Mouse (Mus musculus) thymus, postnatal 10 days (tissue): Measurements from ENCODE around the gene Nkapd1.

Source experiments
- DNase-seq, 2 experiments: peaks; one replicate each; pipeline ENCODE4 v3.0.0; 2021; ENCODE audit warnings: low spot score in 2 of 2

Gene Nkapd1

GRCm38 (mm10) chr9:50602055-50602845 lies 15.0 kb downstream of the Nkapd1 start:
- DNase-seq = no peak

GRCm38 (mm10) chr9:50601536-50601935 lies 15.7 kb downstream of the Nkapd1 start:
- no peak for DNase-seq

DNA sequence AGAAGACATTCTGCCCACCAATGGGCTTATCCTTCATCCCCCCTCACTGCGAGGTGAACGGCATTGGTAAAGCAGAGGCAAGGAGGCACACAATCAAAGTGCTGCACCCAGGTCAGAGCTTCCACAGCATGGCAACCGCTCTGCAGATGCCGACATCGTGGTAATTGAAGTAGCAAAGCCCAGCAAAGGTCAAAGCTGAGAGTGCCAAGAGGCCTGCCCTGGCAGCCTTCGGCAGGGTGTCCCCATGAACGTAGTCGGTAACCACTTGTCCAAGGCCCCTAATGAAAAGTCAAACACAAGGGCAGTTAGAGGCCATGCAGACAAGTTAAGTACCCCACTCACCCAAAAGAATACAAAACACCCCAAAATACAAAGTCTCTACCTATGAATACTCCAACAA lies 20.3 kb downstream of the Nkapd1 start:
- no peak for DNase-seq

DNA sequence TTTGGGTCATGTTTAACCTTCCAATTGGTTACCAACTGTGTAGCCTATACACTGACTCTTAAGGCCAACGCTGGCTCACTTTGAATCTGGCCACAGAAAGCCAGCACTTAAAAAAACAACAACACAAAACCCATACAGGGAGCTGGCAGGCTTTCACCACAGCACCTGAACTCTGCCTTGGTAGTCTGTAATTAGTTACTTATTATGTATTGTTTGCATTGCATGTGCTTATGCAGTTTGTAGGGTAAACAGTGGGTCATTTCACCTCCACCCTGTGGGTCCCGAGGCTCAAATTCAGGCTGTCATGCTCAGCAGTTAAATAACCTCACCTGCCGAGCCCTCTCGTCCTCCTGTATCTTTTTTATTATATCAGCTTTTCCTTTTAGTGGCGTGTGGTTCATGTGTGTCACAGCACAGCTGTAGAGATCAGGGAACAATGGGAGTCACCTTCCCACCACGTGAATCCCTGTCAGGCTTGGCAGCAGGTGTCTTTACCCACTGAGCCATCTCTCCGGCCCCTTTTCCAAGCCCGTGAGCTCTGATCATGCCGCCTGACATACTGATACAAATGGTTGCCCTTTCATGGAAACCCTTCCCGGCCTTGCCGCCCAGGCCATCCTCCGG lies 22.4 kb downstream of the Nkapd1 start:
- DNase-seq = no peak

GRCm38 (mm10) chr9:50593544-50593943 lies 23.7 kb downstream of the Nkapd1 start:
- peak in 1 of 2 experiments; percentile 49 for DNase-seq

- no peak for DNase-seq
Measured at GRCm38 (mm10) chr9:50592955-50593354, 24.3 kb downstream of the Nkapd1 start.

- no peak for DNase-seq
Measured at GRCm38 (mm10) chr9:50590856-50591518, 26.3 kb downstream of the Nkapd1 start.

GRCm38 (mm10) chr9:50586955-50587354 lies 30.3 kb downstream of the Nkapd1 start:
- DNase-seq = no peak

- no peak for DNase-seq
Measured at GRCm38 (mm10) chr9:50585145-50585818, 32.0 kb downstream of the Nkapd1 start.

DNA sequence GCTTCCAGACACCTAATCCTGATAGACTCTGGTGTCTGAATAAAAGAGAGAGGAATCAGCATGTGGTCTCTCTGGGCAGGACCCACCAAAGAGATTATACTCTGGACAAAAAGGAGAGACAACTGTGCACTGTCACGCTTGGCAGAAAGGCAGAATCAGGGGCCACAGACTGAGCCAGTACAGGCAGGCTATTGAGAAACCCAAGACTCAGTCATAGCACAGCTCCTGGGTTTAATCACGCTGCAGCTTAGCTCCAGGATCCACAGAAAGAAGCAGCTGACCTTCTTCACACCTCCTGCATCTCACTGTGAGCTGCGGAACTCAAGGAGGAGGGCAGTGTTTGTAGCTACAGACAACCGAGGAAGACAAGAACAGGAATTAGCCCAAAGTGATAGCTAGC lies 36.9 kb downstream of the Nkapd1 start:
- DNase-seq = no peak

DNA sequence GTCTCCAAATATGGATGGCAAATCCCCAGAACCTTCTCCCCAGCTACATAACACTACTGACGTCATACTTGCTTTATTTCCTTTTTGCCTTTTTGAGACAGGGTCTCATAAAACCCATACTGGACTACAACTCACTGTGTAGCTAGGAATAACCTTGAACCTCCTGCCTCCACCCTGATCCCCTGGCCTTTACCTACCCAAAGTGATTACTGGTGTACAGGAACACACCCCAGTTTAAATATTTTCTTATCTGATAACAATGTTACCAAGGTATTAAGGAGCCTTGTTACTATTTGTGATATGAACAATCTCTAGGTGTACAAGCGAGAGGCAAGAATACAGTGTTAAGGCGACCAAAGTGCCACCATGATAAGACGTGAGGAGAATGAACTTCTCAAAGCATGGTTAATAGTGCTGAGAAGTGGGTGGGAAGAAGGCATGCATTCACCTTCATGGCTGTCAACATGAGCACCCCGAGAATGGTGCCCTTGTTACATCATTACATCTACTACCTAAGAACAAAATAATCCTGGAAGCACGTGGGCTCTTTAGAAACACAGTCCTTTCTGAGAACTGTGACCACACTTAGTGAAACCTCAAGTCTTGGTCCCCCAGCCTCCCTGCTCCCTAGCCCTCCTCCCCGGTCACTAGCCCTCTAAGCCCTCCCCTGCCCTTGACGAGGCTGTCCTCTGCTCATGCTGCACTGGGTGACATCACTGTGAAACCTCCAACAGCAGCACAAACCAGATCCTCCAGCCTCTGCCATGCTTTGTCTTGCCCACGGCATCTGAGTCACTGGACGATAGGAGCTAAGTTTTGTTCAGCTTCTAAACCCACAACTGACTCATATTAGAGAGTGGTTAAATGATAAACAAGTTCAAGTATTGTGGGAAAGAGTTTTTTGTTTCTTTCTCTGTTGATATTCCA lies 47.4 kb downstream of the Nkapd1 start:
- DNase-seq = no peak

DNA sequence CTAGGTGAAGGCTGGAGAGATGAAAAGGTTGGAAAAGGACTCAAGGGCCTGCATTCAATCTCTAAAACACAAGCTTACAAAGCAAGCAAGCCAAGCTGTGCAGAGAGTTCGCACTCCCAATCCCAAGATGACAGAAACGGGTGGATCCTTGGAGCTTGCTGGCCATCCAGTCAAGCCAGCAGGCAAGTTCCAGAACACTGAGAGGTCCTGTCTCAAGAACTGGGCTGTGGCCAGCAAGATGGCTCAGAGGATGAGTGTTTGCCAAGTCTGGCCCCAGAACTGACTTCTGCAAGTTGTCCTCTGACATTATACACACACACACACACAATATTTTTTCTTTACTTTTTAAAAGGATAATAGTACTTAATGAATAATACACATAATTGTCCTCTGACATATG lies 49.4 kb downstream of the Nkapd1 start:
- no peak for DNase-seq

DNA sequence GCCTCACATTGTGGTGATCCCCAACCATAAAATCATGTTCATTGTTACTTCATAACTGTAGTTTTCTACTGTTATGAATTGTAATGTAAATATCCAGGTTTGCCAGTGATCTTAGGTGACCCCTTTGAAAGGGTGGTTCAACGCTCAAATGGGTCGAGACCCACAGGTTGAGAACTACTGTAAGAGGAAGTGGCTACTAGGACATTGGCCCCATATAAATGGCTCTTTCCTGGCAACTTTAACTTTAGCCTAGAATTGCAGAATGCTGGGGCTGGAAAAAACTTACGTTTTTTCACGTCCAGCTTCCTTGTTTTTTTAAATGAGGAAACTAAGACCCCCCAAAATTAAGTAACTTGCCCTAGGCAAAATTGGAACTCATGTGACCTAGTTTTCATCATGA lies 49.9 kb downstream of the Nkapd1 start:
- no peak for DNase-seq

DNA sequence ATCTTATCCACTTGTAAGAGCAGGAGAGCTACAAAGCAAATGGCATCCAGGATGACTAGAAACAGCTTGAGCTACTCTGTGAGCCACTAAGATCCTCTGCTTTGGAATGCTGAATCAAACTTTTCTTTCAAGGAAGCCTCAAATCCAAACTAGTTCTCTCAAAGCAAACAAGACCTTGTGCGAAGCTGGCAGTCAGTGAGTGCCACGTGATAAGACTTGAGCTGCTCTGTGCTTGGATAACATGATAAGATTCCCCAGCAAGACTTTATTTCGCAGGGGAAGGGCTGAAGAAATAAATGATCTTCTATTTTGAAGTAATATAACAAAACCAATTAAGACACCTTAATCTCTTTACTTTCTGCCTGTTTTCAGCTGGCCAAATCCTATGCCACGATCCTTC lies 51.3 kb downstream of the Nkapd1 start:
- DNase-seq = no peak

- no peak for DNase-seq
Measured at GRCm38 (mm10) chr9:50565173-50565572, 52.1 kb downstream of the Nkapd1 start.

DNA sequence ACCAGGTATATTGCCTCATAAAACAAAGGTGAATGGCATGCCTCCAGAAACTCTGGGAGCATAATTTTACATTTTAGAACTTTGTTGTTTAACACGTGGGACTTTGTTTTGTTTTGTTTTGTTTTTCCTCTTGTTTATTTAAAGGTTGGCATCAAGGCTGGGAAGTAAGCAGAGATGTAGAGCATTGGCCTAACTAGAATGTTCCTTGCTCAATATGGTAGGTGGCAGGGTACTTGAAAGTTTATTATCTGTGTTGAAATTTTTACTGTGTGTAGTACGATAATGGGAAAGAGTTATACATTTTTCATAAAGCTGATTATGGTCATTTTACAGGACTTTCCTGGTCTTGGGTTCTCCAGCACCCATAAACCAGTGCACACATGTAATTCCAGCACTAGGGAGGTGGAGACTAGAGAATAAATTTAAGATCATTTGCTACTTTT lies 55.3 kb downstream of the Nkapd1 start:
- no peak for DNase-seq

DNA sequence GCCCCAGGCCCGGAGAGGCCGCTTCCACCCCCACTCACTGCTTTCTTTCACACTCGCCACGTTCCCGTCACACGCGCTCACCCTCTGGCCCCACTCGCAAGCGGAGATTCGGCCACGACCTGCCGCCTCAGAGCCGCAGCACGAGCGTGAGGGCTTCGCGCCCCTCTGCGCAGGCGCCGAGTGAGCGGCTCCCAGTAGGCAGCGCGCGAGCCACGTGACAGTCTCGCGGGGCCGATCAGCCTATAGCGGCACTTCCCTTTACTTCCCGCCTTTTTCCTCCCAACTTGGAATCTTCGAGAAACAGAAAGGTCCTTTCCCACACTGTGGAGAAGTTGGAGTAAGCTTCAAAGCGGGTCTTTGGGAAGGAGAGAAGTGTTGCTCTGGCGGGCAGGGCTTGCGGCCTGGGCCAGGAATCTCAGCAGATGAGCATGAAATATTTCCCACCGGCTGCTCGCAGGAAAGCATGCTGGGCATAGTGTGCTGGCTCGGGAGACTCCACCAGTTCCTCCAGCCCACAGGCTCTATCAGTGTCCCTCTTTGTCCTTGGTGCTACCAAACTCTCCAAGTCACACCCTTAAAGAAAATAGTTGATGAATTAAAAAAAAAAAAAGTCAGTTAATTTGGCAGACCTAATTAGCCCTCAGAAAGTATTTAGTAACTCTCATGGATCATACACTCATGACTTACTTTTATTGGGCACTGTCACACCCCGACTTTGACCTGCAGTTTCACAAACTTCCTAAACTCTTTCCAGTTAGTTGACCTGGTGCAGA lies 55.9 kb downstream of the Nkapd1 start, which contains the start of gene Tex12:
Gene Tex12 (minus strand): TSS at position 181 of the 773 bp plus-strand sequence.
- no peak for DNase-seq
